Mouse (Mus musculus): Measurements from ENCODE around the gene Spata45. TPM values are rescaled to one million over a fixed set of nuclear protein-coding genes. Genes with fewer than 3 reads are reported as not detected.

Gene Spata45
- total RNA-seq, 4 experiments from 2014 or later, result not detected

DNA sequence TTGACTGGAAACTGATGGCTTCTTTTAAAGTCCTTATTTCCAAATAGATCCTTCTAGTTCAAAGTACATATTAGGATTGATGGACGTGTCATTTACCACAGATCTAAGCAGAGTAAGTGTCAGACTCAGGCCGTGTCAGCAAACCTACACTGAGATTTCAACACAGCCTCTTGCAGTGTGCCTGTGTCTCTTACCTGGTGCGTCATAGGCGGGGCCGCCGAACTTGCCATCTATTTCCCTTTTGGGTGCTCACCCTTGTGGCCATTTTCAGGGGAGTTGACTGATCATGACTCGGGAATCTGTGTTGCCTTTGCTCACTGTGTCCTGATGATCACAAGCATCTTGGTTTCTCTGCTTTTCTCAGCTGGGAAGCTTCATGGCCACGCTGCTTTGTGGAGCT, 46.8 kb downstream of the Spata45 start:
- no peak for DNase-seq (ENCODE audit: low spot score)

DNA sequence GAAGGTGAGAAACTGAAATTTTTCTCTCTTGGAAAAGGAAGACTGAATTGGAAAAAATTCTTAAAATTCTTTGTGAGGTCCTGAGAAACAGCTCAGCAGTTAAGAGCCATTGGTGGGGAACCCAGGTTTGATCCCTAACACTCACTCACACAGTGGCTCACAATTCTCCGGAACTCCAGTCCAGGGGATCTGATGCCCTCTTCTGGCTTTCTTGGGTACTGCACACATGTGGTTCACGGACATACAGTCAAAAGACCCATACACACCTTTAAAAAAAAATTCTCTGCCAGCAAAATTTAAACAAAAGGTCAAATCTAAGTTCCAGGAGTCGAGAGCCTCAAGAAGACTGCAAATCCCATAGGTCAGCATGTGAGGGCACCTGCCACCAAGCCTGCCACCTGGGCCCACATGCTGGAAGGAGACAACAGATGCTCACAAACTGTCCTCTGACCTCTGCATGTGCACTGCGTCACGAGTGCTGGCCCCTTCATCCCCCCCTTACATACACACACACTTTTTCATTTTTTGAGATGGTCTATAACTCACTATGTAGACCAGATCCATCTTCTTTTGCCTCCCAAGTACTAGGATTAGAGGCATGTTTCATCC, 48.6 kb downstream of the Spata45 start:
- no peak for DNase-seq (ENCODE audit: low spot score)

DNA sequence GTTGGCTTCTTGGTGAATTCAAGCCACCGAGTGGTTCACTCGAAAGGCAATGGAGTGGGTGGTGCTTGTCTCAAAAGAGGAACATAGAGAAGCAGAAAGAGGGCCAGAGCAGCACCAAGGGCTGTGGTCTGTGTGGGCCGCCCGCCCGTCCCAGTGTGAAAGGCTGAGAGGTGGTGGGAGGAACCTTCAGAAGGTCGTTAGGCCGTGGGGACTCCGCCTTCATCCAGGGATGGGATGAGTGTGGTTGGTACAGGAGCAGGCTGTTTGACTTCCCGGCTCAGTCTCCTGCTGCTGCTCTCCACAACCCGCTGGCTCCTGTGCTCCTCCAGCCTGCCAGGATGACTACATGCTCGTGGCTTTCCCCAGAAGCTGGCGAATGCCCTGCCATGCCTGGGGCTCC, 49.2 kb downstream of the Spata45 start:
- no peak for DNase-seq (ENCODE audit: low spot score)

DNA sequence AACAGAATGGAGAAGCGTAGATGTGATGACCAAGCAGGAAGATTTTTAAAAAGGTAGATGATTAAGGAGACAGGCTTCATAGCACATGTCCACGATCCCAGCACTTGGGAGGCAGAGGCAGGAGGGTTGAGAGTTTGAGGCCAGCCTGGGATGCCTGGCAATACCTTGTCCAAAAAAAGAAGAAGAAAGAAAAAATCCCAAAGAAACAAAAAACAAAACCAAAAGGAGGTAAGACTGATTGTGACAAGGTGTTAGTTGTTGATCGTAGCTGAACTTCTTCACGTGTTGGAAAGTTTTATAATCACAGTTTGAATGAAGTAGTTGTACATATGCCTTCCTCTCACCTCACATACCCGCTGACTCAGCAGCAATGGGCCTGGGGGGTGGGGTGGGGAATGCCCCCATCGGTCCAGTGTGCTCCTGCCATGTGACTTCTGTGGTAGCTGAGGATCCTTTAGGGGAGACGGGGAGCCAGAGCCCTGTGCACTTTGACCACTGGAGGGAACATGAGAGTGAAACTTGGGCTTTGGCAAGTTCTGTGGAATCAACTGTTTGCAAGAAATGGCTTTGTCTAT, 50.0 kb downstream of the Spata45 start:
- no peak for DNase-seq (ENCODE audit: low spot score)

DNA sequence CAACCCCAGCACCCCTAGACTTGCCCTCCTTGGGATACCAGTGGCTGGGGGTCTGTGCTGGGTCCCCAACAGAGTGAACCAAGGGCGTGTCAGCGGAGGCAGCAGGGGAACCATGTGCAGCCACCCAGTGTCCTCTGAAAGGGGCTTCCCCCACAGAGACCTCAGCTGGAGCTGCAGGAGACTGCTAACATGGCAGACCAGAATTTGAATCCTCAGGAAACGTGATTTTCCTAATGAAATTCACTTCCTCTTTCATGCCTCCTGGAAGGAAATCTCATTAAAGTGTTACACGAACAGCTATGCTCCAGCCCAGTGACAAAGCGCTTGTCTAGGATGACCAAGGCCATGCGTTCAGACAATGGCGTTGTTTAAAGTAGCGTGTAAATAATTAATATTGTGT, 50.5 kb downstream of the Spata45 start:
- DNase-seq (ENCODE audit: low spot score), result no peak

DNA sequence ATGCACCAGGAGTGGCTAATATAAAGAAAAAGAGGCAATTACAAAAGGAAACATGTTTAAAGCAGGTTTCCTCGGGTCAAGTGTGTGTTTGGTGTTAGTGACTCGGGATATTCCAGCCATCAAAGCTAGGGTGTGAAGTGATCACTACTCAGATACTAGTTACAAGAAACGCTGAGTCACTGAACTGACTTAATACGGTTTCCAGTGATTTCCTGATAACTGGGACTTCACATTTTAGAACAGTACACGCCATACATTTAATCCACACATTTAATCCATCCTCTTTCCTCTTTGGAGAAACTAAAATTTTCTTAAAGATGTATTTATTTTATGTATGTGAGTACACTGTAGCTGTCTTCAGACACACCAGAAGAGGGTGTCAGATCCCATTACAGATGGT, 51.5 kb downstream of the Spata45 start:
- no peak for DNase-seq (ENCODE audit: low spot score)

DNA sequence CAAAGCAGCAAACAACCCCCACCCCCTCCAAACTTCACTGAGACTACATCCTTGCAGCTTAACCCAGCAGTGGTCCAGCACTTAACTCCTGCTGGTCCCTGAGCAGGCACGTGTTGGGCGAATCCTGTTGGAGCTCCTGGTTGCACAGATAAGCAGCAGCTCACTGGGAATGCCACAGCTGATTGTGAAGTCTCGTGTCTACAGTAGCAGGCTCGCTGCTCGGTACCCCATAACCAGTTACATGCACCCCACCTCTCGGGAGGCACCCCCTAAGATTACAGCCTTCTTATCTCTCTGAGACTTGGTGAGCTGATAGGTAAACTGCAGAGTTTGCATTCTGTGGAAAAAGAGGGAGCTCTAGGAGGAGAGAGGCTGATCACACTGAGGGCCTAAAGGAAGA, 52.9 kb downstream of the Spata45 start:
- DNase-seq (ENCODE audit: low spot score), result no peak

DNA sequence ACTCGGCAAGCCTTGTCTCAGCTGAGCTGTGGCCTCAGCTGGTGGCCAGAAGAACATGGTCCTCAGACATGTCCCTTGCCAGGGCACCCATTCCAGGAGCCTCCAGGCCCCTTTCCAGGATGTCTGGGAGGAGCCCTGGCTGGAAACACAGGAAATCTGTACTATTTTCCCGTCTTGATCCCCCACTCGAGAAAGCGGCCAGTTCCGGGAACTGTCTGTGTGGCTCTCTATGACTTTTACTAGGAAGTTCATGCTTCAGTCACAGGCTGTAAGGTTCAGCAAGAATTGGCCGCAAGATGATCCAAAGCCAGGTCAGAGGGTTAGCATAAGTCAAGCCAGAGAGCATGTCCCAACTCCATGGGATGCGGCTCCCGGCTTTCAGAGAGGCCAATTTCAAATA, 55.6 kb downstream of the Spata45 start:
- DNase-seq (ENCODE audit: low spot score), result no peak

Other genes with a start within 250 kb of the Spata45 start
- 10 to 100 TPM; 14.2 to 18.5 (median 17.0) TPM for gene Rps6kc1, start 124.9 kb upstream of the Spata45 start, total RNA-seq (2022)
- gene Angel2, start 111.5 kb upstream of the Spata45 start, total RNA-seq (2022), result 10 to 100 TPM; 24.0 to 30.2 (median 26.4) TPM
- gene Vash2, start 57.3 kb upstream of the Spata45 start, total RNA-seq (2022), result 1 to 10 TPM in 1 of 4 experiments, under 1 TPM in 3; 0.08 to 1.0 (median 0.27) TPM
- gene Flvcr1, start 10.5 kb upstream of the Spata45 start, total RNA-seq (2022), result 1 to 10 TPM; 3.5 to 6.5 (median 4.0) TPM
- gene Tatdn3, start 26.3 kb downstream of the Spata45 start, total RNA-seq (2022), result 10 to 100 TPM in 3 of 4 experiments, 1 to 10 TPM in 1; 9.6 to 17.8 (median 12.1) TPM
- under 1 TPM; 0.19 to 0.79 (median 0.34) TPM for gene Nsl1, start 26.4 kb downstream of the Spata45 start, total RNA-seq (2022)
- gene Batf3, start 61.2 kb downstream of the Spata45 start, total RNA-seq (2022), result under 1 TPM in 3 of 4 experiments, not detected in 1; 0.49 to 0.75 (median 0.69) TPM
- not detected for gene Fam71a, start 128.2 kb downstream of the Spata45 start, total RNA-seq (2022)
- gene Atf3, start 181.4 kb downstream of the Spata45 start, total RNA-seq (2022), result 10 to 100 TPM in 1 of 4 experiments, 1 to 10 TPM in 3; 3.0 to 10.3 (median 4.2) TPM

Data from heart, adult 8-10 months (tissue).